Mouse (Mus musculus): ENCODE measurements around the gene Clec3b. TPM values are rescaled to one million over a fixed set of nuclear protein-coding genes. Genes with fewer than 3 reads are reported as not detected.

The Clec3b gene
- total and polyA plus RNA-seq, 3 experiments, result not detected

GRCm38 (mm10) chr9:123159330-123159729, 8.6 kb downstream of the Clec3b start:
- peaks cover 16% of the 10 kb centered on the region for H3K4me1 ChIP-seq (ENCODE audit: insufficient read depth, low read depth, low read length)
- H3K9me3 ChIP-seq (replicated peaks), result peaks cover 3% of the 10 kb centered on the region; the same call in 1 of the 2 replicates
- no peak overlapping the region for H3K4me3 ChIP-seq (ENCODE audit: low read depth, low read length)
- H3K36me3 ChIP-seq (replicated peaks), result no peaks in the 10 kb centered on the region
- ATAC-seq (ENCODE audit: extremely low read depth, insufficient number of reproducible peaks, low FRiP score, poor library complexity, severe bottlenecking), result no peak; the same call in 1 of the 2 replicates
- H3K27me3 ChIP-seq (ENCODE audit: insufficient read depth, low read length), result peaks cover 18% of the 10 kb centered on the region
- TF ChIP-seq GATA1 (IDR thresholded peaks at IDR 0.05; ENCODE audit: borderline replicate concordance, low read length) (no peak), CTCF (IDR thresholded peaks at IDR 0.05; ENCODE audit: low read depth, low read length) (0 out of 2 replicates have a peak, but pooled peaks have one; percentile 12)
- peak; percentile 14 for DNase-seq (ENCODE audit: low spot score)

- Histone ChIP-seq H3K9me3 (replicated peaks) (peaks cover 3% of the 10 kb centered on the region; the same call in 1 of the 2 replicates), H3K36me3 (replicated peaks) (no peaks in the 10 kb centered on the region), H3K4me3 (ENCODE audit: low read depth, low read length) (no peak overlapping the region), H3K4me1 (ENCODE audit: insufficient read depth, low read depth, low read length) (peaks cover 10% of the 10 kb centered on the region), H3K27me3 (ENCODE audit: insufficient read depth, low read length) (peaks cover 13% of the 10 kb centered on the region)
- no peak for DNase-seq (ENCODE audit: low spot score)
- TF ChIP-seq GATA1 (IDR thresholded peaks at IDR 0.05; ENCODE audit: borderline replicate concordance, low read length) (no peak), CTCF (IDR thresholded peaks at IDR 0.05; ENCODE audit: low read depth, low read length) (no peak), TAL1 (conservative IDR thresholded peaks at IDR 0.05; ENCODE audit: low read depth, low read length) (no peak), GATA2 (IDR thresholded peaks at IDR 0.05; ENCODE audit: borderline replicate concordance, low read depth, low read length) (no peak), POLR2AphosphoS5 (IDR thresholded peaks at IDR 0.05; ENCODE audit: insufficient replicate concordance, low read depth, low read length) (no peak)
- no peak for ATAC-seq (ENCODE audit: extremely low read depth, insufficient number of reproducible peaks, low FRiP score, poor library complexity, severe bottlenecking)
These were observed 11.0 kb downstream of the Clec3b start for GRCm38 (mm10) chr9:123161792-123162191.

DNA sequence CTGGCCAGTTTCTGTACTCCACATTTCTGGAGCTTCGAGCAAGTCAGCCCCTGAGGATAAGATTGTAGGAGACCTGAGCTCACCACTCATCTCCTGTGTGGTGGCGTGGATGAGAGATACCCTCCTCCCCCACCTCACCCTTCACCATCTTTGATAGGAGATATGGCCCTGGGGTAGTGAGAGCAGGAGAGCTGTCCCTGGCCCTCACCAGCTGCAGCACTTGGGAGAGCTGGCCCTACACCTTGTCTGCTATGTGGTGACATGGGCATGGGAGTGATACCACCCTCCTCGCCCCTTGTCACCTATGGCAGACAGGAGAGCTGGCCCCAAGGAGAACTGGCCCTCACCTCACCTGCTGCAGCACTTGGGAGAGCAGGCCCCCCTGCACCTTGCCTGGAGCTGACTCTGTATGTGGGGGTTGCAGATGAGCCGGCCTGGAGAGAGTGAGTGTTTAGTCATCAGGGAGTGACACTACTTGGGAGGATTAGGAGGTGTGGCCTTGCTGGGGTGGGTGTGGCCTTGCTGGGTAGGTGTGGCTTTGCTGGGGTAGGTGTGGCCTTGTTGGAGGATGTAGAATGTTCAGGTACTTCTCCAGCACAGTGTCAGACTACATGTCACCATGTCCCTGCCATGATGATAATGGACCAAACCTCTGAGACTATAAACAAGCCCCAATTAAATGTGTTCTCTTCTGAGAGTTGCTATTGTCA, 12.4 kb downstream of the Clec3b start:
- Histone ChIP-seq H3K9me3 (replicated peaks) (peaks cover 3% of the 10 kb centered on the region; the same call in 1 of the 2 replicates), H3K4me3 (ENCODE audit: low read depth, low read length) (no peak overlapping the region), H3K27me3 (ENCODE audit: insufficient read depth, low read length) (peaks cover 15% of the 10 kb centered on the region), H3K4me1 (ENCODE audit: insufficient read depth, low read depth, low read length) (peaks cover 4% of the 10 kb centered on the region), H3K36me3 (replicated peaks) (no peaks in the 10 kb centered on the region)
- DNase-seq (ENCODE audit: low spot score) (no peak), ATAC-seq (ENCODE audit: extremely low read depth, insufficient number of reproducible peaks, low FRiP score, poor library complexity, severe bottlenecking) (no peak)
- TF ChIP-seq TAL1 (conservative IDR thresholded peaks at IDR 0.05; ENCODE audit: low read depth, low read length), result no peak
- no peak for TF ChIP-seq GATA2 (IDR thresholded peaks at IDR 0.05; ENCODE audit: borderline replicate concordance, low read depth, low read length)
- TF ChIP-seq GATA1 (IDR thresholded peaks at IDR 0.05; ENCODE audit: borderline replicate concordance, low read length), result no peak
- TF ChIP-seq CTCF (IDR thresholded peaks at IDR 0.05; ENCODE audit: low read depth, low read length), result no peak
- no peak for TF ChIP-seq POLR2AphosphoS5 (IDR thresholded peaks at IDR 0.05; ENCODE audit: insufficient replicate concordance, low read depth, low read length)

- Histone ChIP-seq H3K4me1 (ENCODE audit: insufficient read depth, low read depth, low read length) (peaks cover 4% of the 10 kb centered on the region; the same call in 1 of the 2 replicates), H3K36me3 (replicated peaks) (no peaks in the 10 kb centered on the region), H3K27me3 (ENCODE audit: insufficient read depth, low read length) (peaks cover 18% of the 10 kb centered on the region), H3K4me3 (ENCODE audit: low read depth, low read length) (no peak overlapping the region), H3K9me3 (replicated peaks) (peaks cover 3% of the 10 kb centered on the region; the same call in 1 of the 2 replicates)
- TF ChIP-seq GATA2 (IDR thresholded peaks at IDR 0.05; ENCODE audit: borderline replicate concordance, low read depth, low read length), result no peak
- TF ChIP-seq GATA1 (IDR thresholded peaks at IDR 0.05; ENCODE audit: borderline replicate concordance, low read length), result no peak
- DNase-seq (ENCODE audit: low spot score) (no peak), ATAC-seq (ENCODE audit: extremely low read depth, insufficient number of reproducible peaks, low FRiP score, poor library complexity, severe bottlenecking) (no peak)
These were observed 15.2 kb downstream of the Clec3b start for GRCm38 (mm10) chr9:123165781-123166443.

DNA sequence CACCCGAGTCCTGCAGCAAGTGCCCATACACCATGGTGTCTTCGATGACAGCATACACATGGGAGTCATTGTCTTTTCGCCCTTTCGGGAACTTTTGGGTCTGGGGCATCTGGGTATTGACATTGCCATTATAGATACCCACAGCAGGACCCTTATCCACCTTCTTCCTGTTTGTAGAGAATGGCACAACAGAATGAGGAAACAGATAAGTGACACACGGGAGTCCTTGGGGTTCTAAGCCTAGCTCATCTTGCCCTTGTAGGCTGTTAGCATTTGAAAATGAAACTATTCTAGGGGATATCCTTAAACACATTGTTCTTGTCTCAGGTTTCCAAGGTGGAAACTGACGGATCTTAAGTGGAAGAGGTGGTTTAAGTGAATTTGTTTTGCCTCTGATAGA, 23.0 kb downstream of the Clec3b start:
- ATAC-seq (ENCODE audit: extremely low read depth, insufficient number of reproducible peaks, low FRiP score, poor library complexity, severe bottlenecking), result no peak
- no peak for TF ChIP-seq CTCF (IDR thresholded peaks at IDR 0.05; ENCODE audit: low read depth, low read length)
- TF ChIP-seq TAL1 (conservative IDR thresholded peaks at IDR 0.05; ENCODE audit: low read depth, low read length), result no peak
- TF ChIP-seq GATA1 (IDR thresholded peaks at IDR 0.05; ENCODE audit: borderline replicate concordance, low read length), result no peak
- TF ChIP-seq GATA2 (IDR thresholded peaks at IDR 0.05; ENCODE audit: borderline replicate concordance, low read depth, low read length), result no peak
- TF ChIP-seq POLR2AphosphoS5 (IDR thresholded peaks at IDR 0.05; ENCODE audit: insufficient replicate concordance, low read depth, low read length), result no peak
- H3K36me3 ChIP-seq (replicated peaks), result no peaks in the 10 kb centered on the region
- H3K27me3 ChIP-seq (ENCODE audit: insufficient read depth, low read length), result peaks cover 23% of the 10 kb centered on the region
- no peaks in the 10 kb centered on the region for H3K4me1 ChIP-seq (ENCODE audit: insufficient read depth, low read depth, low read length)
- H3K9me3 ChIP-seq (replicated peaks), result no peaks in the 10 kb centered on the region
- DNase-seq (ENCODE audit: low spot score), result no peak
- H3K4me3 ChIP-seq (ENCODE audit: low read depth, low read length), result no peak overlapping the region

GRCm38 (mm10) chr9:123174356-123174755, 23.6 kb downstream of the Clec3b start:
- H3K36me3 ChIP-seq (replicated peaks), result no peaks in the 10 kb centered on the region
- H3K4me3 ChIP-seq (ENCODE audit: low read depth, low read length), result no peak overlapping the region
- H3K4me1 ChIP-seq (ENCODE audit: insufficient read depth, low read depth, low read length), result no peaks in the 10 kb centered on the region
- no peaks in the 10 kb centered on the region for H3K9me3 ChIP-seq (replicated peaks)
- DNase-seq (ENCODE audit: low spot score) (no peak), ATAC-seq (ENCODE audit: extremely low read depth, insufficient number of reproducible peaks, low FRiP score, poor library complexity, severe bottlenecking) (no peak)
- no peak for TF ChIP-seq CTCF (IDR thresholded peaks at IDR 0.05; ENCODE audit: low read depth, low read length)
- TF ChIP-seq GATA2 (IDR thresholded peaks at IDR 0.05; ENCODE audit: borderline replicate concordance, low read depth, low read length), result no peak
- no peak for TF ChIP-seq POLR2AphosphoS5 (IDR thresholded peaks at IDR 0.05; ENCODE audit: insufficient replicate concordance, low read depth, low read length)
- no peak for TF ChIP-seq TAL1 (conservative IDR thresholded peaks at IDR 0.05; ENCODE audit: low read depth, low read length)
- no peak for TF ChIP-seq GATA1 (IDR thresholded peaks at IDR 0.05; ENCODE audit: borderline replicate concordance, low read length)
- peaks cover 23% of the 10 kb centered on the region for H3K27me3 ChIP-seq (ENCODE audit: insufficient read depth, low read length)

Data from G1E (cell line).